Mouse (Mus musculus) adipose tissue, adult 10 weeks (tissue): ENCODE data around the gene Bmpr1b. TPM values are rescaled to one million over a fixed set of nuclear protein-coding genes. Genes with fewer than 3 reads are reported as not detected.

Experiments used
- polyA plus RNA-seq: library from polyadenylated mRNA; stranded (reverse); fragments of 350-450 nt; fragmentation: Illumina TruSeq; extraction: RNeasy Lipid Tissue Mini Kit (QIAGEN cat#74804); gene quantifications from one replicate; pipeline ENCODE4 v1.2.3, GENCODE M21; 2014; ENCODE audit warnings: low read depth, low replicate concordance

Bmpr1b gene
- 13.8 TPM for polyA plus RNA-seq

DNA sequence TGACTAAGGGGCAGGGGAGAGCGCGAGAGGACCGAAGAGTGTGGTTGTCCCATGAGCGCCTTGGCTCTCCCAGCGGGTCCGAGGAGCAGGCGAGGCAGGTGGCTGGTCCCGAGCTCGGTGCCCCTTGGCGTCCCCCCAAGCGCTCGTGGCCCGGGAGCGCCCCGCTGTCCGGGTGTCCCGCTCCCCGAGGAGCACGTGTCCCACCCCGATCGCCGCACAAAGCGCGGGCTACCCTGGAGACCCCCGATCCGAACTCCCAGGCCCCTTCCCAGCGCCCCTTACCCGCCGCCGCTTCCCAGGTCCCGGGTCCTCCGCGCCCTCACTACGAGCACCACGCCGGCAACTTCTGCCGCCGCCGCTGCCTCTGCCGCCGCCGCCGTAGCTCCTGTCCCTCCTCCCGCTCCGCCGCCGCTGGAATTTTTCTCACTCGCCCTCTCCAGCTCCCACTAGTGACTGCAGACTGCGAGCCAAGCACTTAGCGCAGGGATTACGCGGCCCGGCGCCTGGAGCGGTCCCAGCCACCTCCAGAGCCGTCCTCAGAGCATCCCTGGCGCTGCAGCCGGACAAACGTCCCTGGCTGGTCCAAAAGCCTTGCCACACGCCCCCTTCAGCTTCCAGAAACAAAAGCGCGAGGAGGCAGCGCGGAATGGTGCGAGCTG lies at the start of gene Bmpr1b:
Gene Bmpr1b (minus strand): TSS at position 563 of the 659 bp plus-strand sequence.

Other genes with a start within 250 kb of the Bmpr1b start
- gene Pdlim5, start 226.3 kb upstream of the Bmpr1b start, polyA plus RNA-seq, result 30.6 TPM